Mouse (Mus musculus): ENCODE results near the gene Ldah. TPM values are rescaled to one million over a fixed set of nuclear protein-coding genes. Genes with fewer than 3 reads are reported as not detected.
"Not testable (repeated sequence)": the region's sequence is repeated elsewhere in the genome, so short reads cannot be mapped to it uniquely, and the experiment has no call there.

Ldah gene
- 10 to 100 TPM; 43.6 to 45.4 TPM for total RNA-seq (2021)
- long read RNA-seq, transcript Ldah-201 (7 exons, 2,737 nt): major isoform, 10 of 63 reads
- long read RNA-seq, partial matches to known transcripts: 1 of 63 reads
- long read RNA-seq, other reads (novel, unspliced or antisense): 52 of 63 reads

GRCm38 (mm10) chr12:8207978-8208403 lies at the start of gene Ldah:
Gene Ldah, plus strand, starts transcription at chr12:8208107.
- peak; percentile 87 to 93 for DNase-seq (ENCODE audit: low spot score in 2 of 2)

- DNase-seq (ENCODE audit: low spot score in 2 of 2): no peak
Observed at GRCm38 (mm10) chr12:8167743-8168142, 40.2 kb upstream of the Ldah start.

GRCm38 (mm10) chr12:8180921-8181320 lies 27.0 kb upstream of the Ldah start:
- no peak for DNase-seq (ENCODE audit: low spot score in 2 of 2)

DNA sequence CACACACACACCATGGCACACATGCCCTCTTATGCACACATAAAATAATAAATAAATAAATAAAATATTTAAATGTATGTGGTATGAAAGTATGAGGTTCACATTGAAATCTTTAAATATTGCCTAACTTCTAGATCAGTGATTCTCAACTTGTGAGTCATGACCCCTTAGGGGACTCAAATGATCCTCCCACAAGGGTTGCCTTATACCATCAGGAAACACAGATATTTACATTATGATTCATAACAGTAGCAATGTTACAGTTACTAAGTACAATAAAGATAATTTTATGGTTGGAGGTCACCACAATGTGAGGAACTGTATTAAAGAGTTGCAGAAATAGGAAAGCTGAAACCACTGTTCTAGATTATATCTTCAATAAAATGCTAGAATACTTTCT lies 26.2 kb upstream of the Ldah start:
- no peak for DNase-seq (ENCODE audit: low spot score in 2 of 2)

DNA sequence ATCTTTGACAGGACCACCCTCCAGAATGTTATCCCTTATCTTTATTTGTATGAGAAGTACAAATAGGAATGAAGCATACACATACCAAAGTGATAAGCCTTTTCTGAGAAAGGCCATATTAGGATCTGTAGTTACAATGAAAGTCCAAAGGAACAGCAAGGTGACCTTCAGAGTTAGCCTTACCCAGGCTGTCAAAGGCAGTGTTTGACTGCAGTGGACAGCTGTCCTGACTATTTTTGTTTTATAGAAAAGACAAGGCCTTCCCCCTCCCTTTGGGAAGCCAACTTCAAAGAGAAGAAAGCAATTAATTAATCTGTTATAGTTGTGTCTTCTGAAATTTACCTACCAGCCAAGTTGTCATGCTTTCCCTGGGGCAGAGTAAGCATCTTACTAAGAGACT lies 23.4 kb upstream of the Ldah start:
- DNase-seq (ENCODE audit: low spot score in 2 of 2): no peak

DNA sequence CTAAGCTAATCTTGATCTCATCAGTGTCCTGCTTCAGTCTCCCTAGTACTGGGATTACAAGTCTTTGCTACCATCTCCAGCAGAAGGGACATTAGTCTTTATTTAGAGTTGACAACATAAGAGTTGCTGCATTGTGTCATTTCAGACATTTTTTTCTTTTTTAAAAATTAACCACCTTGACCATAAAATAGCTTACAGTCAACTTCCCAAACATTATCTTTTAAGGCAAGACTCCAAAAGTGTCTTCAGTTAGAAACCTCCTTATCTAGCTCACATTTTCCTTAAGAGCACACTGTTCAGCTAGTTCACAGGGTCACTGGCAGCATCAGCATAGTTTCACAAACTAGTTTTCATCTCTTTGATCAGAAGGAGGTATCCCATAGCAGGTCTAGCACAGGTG lies 19.7 kb upstream of the Ldah start:
- DNase-seq (ENCODE audit: low spot score in 2 of 2): no peak

DNA sequence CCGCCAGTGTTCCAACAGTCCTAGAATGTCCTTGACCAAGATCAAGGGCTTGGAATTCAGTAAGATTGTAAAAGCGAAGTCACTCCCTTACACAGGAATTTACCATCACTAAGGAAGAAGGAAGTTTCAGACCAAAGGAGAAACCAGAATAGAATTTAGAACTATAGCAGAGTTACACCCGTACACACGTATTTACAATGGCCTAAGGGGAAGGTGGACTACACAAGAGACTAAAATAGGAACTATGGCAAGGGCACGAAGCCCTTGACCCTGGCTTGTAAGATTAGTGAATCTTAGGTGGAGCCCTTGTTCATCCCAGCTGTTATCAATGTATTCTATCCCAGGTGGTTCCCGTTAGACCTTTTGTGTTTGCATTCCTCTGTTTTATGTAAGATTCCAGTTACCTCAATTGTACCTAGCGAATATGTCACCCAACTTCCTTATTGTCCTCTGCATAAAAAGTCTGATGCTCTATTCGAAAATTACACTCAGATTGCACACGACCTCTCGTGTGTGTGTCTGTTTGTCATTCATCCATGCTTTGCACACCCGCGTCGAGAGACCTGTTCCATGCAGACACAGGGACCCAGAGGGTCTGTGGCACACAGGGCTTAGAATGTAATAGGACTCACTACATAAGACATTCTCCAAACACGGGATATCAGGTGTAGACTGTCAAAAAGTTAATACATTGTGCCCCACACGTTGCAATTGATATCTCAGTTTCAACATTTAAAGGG lies 18.9 kb upstream of the Ldah start:
- not testable (repeated sequence) for DNase-seq (ENCODE audit: low spot score in 2 of 2)

DNA sequence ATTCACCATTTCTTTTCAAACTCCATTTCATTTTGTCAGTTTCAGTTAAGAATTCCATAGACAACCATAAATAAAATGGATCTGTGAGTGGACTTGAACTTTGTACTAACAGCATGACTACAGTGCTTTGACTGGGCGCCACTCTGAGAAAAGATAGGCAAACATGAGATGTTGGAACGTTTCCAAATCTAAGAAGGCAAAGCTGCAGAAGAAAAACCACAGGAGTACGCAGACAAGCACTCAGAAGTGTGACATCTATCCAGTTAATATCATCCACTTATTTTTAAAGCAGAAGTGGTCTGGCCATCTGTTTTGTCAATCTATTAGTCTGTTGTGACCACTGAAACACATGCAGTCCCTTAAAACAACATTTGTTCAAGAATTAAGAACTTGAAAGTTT lies 18.2 kb upstream of the Ldah start:
- DNase-seq (ENCODE audit: low spot score in 2 of 2): no peak

DNA sequence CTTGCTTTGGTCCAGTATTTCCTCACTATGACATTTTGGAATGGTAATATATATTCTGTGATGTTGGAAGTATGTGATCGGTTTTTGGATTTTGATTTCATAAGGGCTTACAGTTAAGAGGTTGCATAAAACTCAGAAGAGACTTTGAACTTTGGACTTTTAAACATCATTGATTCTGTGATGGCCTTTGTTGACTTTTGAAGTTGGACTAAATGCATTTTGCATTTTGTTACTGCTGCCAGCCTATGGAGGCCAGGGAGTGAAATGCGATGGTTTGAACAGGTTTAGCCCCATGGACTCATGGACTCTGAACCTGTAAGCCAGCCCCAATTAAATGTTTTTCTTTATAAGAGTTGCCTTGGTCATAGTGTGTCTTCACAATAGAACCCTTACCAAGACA lies 2.2 kb upstream of the Ldah start:
- no peak for DNase-seq (ENCODE audit: low spot score in 2 of 2)

DNA sequence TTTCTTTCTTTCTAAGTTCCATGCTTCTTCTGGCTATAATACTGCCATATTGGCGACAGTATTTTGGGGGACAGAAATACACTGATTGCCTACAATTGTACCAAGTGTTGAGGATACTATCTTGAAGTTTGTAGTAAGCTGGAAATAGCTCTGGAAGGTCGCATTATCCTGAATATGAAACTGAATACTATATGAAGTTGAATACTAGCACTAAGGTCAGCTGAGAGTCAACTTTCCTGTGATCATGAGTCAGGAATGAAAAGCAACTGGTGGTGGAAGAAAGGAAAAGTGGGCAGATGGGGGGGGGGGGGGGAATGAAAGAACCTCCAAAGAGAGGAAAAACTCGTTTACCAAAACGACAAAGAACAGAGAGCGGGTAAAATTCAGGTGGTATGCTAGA lies 329 bp upstream of the Ldah start:
- DNase-seq (ENCODE audit: low spot score in 2 of 2): no peak

DNA sequence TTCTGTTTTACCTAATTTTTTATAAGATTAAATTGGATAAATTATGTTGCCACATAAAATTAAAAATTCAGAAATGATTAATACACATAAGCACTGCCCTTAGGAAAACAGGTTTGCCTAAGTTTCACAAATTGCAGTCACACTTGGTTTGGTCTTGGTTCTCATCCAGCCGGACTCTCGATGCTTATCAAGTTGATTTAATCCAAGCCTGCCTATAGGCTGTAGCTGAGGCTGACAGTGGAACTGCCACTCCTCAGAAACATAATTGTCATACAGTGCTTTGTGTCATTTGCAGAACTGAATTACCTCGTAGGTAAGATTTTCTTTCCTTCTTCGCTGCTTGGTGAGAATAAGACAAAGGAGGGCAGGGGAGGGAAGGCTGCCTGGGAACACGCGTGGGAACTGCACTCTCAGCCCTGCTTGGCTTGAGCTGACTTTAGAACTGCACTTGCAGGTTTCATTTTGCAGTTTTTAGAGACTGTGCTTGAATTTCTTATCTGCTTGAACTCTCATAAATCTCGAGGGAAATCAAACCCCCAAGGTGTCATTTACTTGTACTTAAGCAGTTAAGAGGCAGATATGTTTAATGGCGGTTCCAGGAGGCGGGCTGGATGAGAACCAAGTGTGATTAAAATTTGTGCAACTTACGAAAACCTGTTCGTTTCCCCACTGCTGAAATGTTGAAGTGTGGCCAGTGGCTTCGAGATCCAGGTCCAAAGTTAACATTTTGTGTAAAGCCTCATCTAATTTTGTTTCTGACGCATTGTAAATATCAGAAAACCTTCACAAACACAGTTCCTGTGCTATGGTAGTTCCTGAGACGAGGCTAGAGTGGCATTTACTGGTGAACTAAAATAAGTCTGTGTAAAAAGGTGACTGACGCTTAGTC lies 8.7 kb downstream of the Ldah start:
- DNase-seq (ENCODE audit: low spot score in 2 of 2): no peak

- no peak for DNase-seq (ENCODE audit: low spot score in 2 of 2)
Observed at GRCm38 (mm10) chr12:8223036-8223435, 15.1 kb downstream of the Ldah start.

- DNase-seq (ENCODE audit: low spot score in 2 of 2): no peak
Observed at GRCm38 (mm10) chr12:8231101-8231500, 23.2 kb downstream of the Ldah start.

- DNase-seq (ENCODE audit: low spot score in 2 of 2): peak; percentile 12 to 57
Observed at GRCm38 (mm10) chr12:8232679-8233078, 24.8 kb downstream of the Ldah start.

GRCm38 (mm10) chr12:8242181-8242580 lies 34.3 kb downstream of the Ldah start:
- no peak for DNase-seq (ENCODE audit: low spot score in 2 of 2)

DNA sequence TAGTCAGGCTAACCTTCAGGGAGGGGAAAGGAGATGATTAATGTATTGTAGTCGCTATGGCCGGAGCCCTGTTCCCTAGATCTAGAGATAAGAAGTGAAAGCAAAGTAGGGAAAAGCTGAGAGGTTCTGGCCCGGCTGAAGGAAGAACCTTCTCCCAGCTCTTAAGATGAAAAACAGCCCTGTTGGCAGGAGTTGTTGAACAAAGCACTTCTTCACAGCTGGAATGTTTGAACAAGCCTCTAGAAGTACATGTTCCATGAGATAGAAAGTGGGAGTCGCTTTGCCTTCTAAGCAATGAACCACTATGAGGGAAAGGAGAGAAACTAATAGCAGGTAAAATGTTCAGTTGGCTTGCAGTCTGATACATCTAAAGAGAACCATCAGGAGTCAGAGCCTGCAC lies 36.8 kb downstream of the Ldah start:
- DNase-seq (ENCODE audit: low spot score in 2 of 2): no peak

DNA sequence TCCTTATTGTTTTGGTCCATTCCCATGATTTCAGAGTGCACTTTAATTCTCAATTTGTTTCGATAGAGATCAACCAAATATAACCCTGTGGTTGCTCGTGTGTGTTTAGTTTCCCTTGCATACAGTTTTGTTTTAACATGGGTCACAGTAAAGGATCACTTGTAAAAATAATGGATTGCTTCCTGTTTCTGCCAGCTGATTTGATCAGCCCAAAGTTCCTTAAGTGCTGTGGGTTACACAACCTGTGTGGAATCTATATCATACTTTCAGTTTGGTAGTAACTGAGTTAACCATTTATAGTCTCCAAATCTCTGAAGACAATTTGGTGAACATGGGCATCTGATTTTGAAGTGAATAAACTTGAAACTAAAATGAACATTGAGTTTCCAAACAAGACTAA lies 52.4 kb downstream of the Ldah start:
- no peak for DNase-seq (ENCODE audit: low spot score in 2 of 2)

- DNase-seq (ENCODE audit: low spot score in 2 of 2): no peak
Observed at GRCm38 (mm10) chr12:8266311-8266710, 58.4 kb downstream of the Ldah start.

GRCm38 (mm10) chr12:8269627-8270026 lies 61.7 kb downstream of the Ldah start:
- no peak for DNase-seq (ENCODE audit: low spot score in 2 of 2)

DNA sequence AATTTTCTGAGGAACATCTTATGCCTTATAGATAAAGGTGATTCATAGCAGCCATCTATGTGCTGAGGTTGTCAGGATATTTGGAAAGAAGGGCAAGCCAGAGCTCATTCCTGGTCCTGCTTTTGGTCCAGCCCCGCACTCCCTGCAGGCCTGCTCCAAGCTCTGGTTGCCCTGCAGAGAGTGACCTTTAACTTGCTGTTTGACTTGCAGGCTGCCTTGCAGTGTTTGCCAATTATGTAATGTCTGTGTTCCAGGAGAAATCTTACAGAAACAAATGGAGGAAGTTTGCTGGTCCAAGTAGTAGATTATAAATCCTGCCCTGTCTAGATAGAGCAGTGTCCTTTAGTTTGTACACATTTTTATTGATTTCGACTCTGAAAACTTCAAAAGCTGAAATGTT lies 63.5 kb downstream of the Ldah start:
- DNase-seq (ENCODE audit: low spot score in 2 of 2): no peak

DNA sequence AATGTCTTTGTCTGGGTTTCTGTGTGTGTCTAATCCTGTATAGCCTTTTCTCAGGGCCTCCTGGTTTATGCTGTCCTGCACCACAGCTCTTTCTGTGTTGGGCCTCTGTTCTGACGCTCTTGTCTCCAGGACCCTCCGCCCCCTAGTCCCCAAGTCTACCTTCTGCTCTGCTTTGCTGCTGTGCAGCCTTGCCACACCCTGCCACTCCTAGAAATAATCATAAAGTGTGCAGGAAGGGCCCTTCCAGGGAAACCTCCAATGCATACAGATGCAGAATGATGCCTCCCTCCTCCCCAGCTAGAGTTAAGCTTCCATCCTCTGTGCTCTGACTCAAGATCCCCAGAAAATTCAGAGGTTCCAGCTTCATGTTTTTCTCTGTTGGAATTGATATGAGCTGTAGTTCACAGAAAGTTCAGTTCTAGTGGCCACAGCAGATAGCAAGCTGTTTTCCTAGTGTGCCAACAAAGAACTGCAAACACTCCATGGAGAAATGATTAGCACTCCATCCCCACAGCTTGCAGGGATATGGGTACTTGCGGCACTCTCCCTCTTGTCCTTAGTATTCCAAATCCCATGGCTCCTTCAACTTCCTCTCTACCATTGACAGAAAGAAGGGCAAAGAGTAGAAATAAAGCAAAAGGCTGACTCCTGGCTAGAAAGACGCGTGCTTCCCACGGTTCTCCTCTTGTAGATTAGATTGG lies 65.7 kb downstream of the Ldah start:
- no peak for DNase-seq (ENCODE audit: low spot score in 2 of 2)

GRCm38 (mm10) chr12:8275424-8275823 lies 67.5 kb downstream of the Ldah start:
- no peak for DNase-seq (ENCODE audit: low spot score in 2 of 2)

Measured in layer of hippocampus, adult 18-20 months (tissue).